Mouse (Mus musculus) limb, embryonic 15.5 days (tissue): ENCODE data around the gene Fyb. TPM values are rescaled to one million over a fixed set of nuclear protein-coding genes. Genes with fewer than 3 reads are reported as not detected.

Experiments
- ATAC-seq: fragments of 200-750 bp; cut with Nextera tagmentation; 2 replicates; pipeline ENCODE4 v1.8.0; 2017; ENCODE audit warnings: low read depth, moderate TSS enrichment; ENCODE audit not compliant: insufficient number of reproducible peaks, low FRiP score, low TSS enrichment
- H3K27ac ChIP-seq: fragments of 300-500 bp; sonication (generic); 2 replicates; pipeline ENCODE4 v1.5.1; 2015; ENCODE audit warnings: moderate library complexity, mild to moderate bottlenecking, inconsistent platforms
- H3K27me3 ChIP-seq: fragments of 300-500 bp; sonication (generic); 2 replicates; pipeline ENCODE4 v1.6.1; 2015; ENCODE audit warnings: inconsistent platforms
- H3K36me3 ChIP-seq: fragments of 300-500 bp; sonication (generic); 2 replicates; pipeline ENCODE4 v1.6.1; 2015; ENCODE audit warnings: inconsistent platforms
- H3K4me1 ChIP-seq: fragments of 300-500 bp; sonication (generic); 2 replicates; pipeline ENCODE4 v1.6.1; 2015; ENCODE audit warnings: inconsistent platforms
- H3K4me2 ChIP-seq: fragments of 300-500 bp; sonication (generic); 2 replicates; pipeline ENCODE4 v1.6.1; 2015; ENCODE audit warnings: mild to moderate bottlenecking, inconsistent platforms
- H3K4me3 ChIP-seq: fragments of 300-500 bp; sonication (generic); 2 replicates; pipeline ENCODE4 v1.5.1; 2015; ENCODE audit warnings: mild to moderate bottlenecking, inconsistent platforms
- H3K9ac ChIP-seq: fragments of 300-500 bp; sonication (generic); 2 replicates; pipeline ENCODE4 v1.6.1; 2015; ENCODE audit warnings: inconsistent platforms
- H3K9me3 ChIP-seq: fragments of 300-500 bp; sonication (generic); 2 replicates; pipeline ENCODE4 v1.6.1; 2016; ENCODE audit warnings: inconsistent platforms
- WGBS: fragments of 180-500 bp; shearing (Covaris S2); methylation state at CpG from one replicate; pipeline ENCODE4 v1.1.7; 2015; 5-methylcytosine and 5-hydroxymethylcytosine counted together
- polyA plus RNA-seq: library from polyadenylated mRNA; unstranded; fragments of >200 nt; fragmentation: Nextera tagmentation; extraction: Ambion mirVana; gene quantifications from 2 replicates; pipeline ENCODE4 v1.2.1, GENCODE M21; 2015

Fyb gene
- polyA plus RNA-seq, 1 experiment from 2014 or later, result 10.3 TPM

DNA sequence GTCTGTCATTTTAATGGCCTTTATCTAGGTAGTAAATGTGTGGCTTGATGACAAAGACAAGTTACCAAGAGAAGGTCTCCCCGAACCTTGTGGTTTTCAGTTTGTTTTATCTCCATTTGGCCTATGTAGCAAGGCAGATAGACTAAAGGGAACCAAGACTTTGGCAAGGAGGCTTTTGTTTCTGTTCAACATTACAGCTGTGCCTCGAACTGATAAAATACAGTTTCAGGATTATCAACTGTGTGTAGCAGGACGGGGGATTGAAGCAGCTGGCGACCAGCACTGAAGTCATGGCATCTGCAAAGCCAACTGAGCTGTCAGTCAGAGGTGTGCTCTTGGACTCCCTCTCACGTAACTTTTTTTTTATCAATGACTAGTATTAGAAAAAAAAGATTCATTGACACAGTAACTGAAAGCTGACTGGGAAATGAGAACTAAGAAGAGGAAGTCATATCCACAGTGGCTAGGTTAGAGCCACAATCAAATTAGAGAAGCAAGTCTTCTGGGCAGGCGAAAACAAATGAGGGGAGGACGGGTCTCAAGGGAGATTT lies 182.8 kb downstream of the Fyb start:
- Histone ChIP-seq H3K9ac (no peak overlapping the region), H3K4me1 (peaks cover 11% of the 10 kb centered on the region; the same call in 1 of the 2 replicates), H3K36me3 (no peaks in the 10 kb centered on the region), H3K4me2 (no peak overlapping the region), H3K9me3 (no peaks in the 10 kb centered on the region), H3K27ac (no peak overlapping the region), H3K4me3 (no peak overlapping the region), H3K27me3 (peaks cover 11% of the 10 kb centered on the region; the same call in 1 of the 2 replicates)
- no peak for ATAC-seq
- 40% methylated on average over 7 of the region's 7 CpGs for WGBS

DNA sequence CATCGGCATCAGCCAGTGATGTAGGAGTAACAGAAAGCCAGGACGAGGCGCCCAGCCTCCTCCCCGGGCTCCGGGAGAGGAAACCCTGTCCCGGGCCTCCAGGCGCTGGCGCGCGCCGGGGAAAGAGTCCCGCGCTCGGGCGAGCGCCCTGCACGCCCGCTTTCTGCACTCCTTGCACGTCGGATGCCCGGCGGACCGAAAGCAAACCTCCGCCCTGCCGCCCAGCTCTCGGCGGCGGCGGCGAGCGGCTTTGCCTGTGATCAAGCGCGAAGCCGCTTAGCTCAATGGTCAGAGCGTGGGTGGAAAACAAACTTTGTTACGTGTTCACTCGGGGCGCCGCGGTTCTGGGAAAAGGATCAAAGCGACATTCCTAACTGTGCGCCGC lies 184.9 kb downstream of the Fyb start:
- Histone ChIP-seq H3K4me2 (peak overlapping the region; percentile 87), H3K27ac (peak overlapping the region; percentile 94), H3K27me3 (peaks cover 11% of the 10 kb centered on the region; the same call in 1 of the 2 replicates), H3K9ac (peak overlapping the region; percentile 87), H3K4me1 (peaks cover 14% of the 10 kb centered on the region; the same call in 1 of the 2 replicates), H3K4me3 (peak overlapping the region; percentile 90), H3K9me3 (no peaks in the 10 kb centered on the region), H3K36me3 (no peaks in the 10 kb centered on the region)
- WGBS, result under 1% methylated on average over 43 of the region's 43 CpGs
- peak; percentile 54 for ATAC-seq

DNA sequence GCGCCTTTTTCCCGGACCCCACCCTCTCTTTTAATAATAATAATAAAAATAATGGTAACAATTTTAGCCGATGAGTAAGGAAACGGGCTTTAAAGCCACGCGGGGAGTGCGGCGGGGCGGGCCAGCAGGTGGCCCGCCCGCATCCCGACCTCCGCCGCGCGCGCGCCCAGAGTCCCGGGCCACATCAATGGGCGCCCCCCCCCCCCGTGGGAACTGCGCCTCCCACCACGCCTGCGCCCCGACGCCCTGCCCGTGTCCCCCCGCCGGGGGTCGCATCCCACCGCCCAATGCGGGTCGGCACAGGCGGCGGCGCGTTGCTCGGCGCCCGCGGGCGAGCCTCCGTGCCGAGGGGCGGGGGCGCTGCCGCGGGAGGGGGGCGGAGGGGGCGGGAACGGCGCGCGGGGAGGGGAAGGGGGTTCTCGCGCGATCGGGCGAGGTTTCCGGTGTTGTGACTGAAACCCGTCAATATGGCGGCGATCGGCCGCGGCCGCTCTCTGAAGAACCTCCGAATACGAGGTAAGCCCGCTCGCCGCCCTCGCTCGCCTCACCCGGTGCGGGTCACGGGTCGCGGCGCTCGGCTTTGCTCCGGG lies 185.4 kb downstream of the Fyb start, which contains the start of gene Rictor:
TSS of gene Rictor (plus strand) at position 444 of the 590 bp plus-strand sequence.
- H3K36me3 ChIP-seq, result no peaks in the 10 kb centered on the region
- peaks cover 11% of the 10 kb centered on the region; the same call in 1 of the 2 replicates for H3K27me3 ChIP-seq
- H3K4me1 ChIP-seq, result peaks cover 14% of the 10 kb centered on the region; the same call in 1 of the 2 replicates
- H3K4me3 ChIP-seq, result peak within 1 kb of the TSS; percentile 90
- peak within 1 kb of the TSS; percentile 94 for H3K27ac ChIP-seq
- no peaks in the 10 kb centered on the region for H3K9me3 ChIP-seq
- H3K9ac ChIP-seq, result peak within 1 kb of the TSS; percentile 87
- WGBS, result under 1% methylated on average over 55 of the region's 82 CpGs
- peak within 1 kb of the TSS; percentile 87 for H3K4me2 ChIP-seq
- ATAC-seq, result peak; percentile 81

DNA sequence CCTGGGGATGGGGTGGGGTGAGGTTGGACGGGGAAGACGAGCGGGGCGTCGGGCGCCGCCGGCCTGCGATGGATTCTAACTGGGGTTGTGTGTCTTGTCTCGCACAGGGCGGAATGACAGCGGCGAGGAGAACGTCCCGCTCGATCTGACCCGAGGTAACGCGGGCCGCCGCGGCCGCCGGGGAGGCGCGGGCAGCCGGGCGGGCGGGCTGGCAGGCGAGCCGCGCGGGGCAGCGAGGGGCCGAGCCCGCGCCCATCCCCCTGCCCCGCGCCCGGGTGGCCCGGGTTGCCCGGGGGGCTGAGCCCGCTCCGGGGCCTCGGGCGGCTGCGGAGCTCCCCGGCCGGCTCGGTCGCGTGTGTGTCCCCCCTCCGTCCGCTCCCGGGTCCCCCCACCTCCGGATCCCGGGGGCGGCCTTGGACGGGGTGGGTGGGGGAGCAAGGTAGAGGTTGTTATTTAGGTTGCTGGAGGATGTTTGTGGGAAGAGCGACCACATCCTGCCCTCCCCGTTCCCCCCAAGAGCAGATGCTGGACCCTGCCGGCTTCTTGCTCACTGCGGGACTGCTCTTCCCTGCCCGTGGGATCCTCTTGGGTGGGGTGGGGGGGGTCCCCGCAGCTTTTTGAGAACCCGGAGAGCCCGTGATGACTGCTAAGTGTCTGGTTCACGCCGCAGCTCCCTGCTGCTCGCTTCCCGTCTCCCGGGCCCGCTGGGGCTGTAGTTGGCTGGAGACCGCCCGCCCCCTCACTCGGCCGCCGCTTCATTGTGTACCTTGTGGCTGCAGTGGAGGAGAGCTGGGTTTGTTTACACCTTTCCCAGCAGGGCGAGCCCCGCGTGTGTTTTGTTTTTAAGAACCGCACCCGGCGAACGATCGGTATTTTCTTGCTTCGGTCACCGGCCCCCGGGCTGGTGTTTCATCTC lies 186.1 kb downstream of the Fyb start:
- Histone ChIP-seq H3K36me3 (no peaks in the 10 kb centered on the region), H3K4me1 (peaks cover 17% of the 10 kb centered on the region; the same call in 1 of the 2 replicates), H3K9ac (peak overlapping the region; percentile 87), H3K27ac (peak overlapping the region; percentile 94), H3K27me3 (peaks cover 11% of the 10 kb centered on the region; the same call in 1 of the 2 replicates), H3K9me3 (no peaks in the 10 kb centered on the region), H3K4me2 (peak overlapping the region; percentile 87), H3K4me3 (peak overlapping the region; percentile 90)
- peak; percentile 62 for ATAC-seq
- WGBS, result under 1% methylated on average over 82 of the region's 89 CpGs

DNA sequence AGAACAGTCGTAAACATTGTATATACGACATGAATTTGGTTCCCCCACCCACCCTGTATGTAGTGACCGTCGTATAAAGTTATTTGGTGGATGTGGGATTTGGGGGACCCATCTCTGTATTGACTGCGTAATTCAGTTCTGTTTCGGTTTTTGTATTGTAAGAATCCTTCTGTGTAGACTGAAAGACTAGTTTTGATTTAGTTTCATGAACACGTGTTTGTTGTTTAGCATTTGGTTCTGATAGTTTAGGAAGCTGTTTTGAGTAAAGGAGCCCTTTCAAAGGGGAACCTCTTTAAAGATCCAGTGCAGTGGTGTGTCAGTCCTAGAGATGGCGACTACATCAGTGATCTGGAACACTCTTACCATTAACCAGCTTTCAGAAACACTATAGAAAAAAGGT lies 187.0 kb downstream of the Fyb start:
- H3K4me2 ChIP-seq, result peak overlapping the region; percentile 87
- peak overlapping the region; percentile 87; the same call in 1 of the 2 replicates for H3K9ac ChIP-seq
- peaks cover 17% of the 10 kb centered on the region; the same call in 1 of the 2 replicates for H3K4me1 ChIP-seq
- H3K27ac ChIP-seq, result no peak overlapping the region
- no peaks in the 10 kb centered on the region for H3K36me3 ChIP-seq
- 17% methylated on average over 8 of the region's 8 CpGs for WGBS
- no peaks in the 10 kb centered on the region for H3K9me3 ChIP-seq
- peaks cover 11% of the 10 kb centered on the region; the same call in 1 of the 2 replicates for H3K27me3 ChIP-seq
- no peak for ATAC-seq
- H3K4me3 ChIP-seq, result peak overlapping the region; percentile 90

DNA sequence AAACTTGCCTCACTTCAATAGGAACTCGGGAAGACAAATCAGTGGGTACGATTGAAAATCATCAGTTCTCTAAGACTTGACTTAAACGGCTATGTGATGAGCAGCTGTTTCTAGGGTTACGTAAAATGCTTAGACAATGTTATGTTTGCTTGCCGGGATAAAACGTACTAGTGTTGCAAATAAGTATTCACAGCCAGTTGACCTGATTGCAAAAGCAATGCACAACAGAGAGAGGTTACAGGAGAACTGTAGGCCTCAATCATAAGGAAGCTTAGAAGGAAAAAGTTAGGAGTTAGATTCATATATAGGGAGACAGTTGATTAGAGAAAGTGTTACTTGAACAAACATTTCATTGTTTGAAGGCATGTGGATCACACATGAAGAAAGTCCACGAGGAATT lies 187.7 kb downstream of the Fyb start:
- Histone ChIP-seq H3K4me3 (no peak overlapping the region), H3K4me2 (0 out of 2 replicates have a peak overlapping the region, but pooled peaks have one; percentile 87), H3K4me1 (peaks cover 17% of the 10 kb centered on the region; the same call in 1 of the 2 replicates), H3K9me3 (no peaks in the 10 kb centered on the region), H3K27me3 (peaks cover 9% of the 10 kb centered on the region; the same call in 1 of the 2 replicates), H3K9ac (no peak overlapping the region), H3K36me3 (no peaks in the 10 kb centered on the region), H3K27ac (no peak overlapping the region)
- ATAC-seq, result no peak
- 66% methylated on average over 7 of the region's 7 CpGs for WGBS

DNA sequence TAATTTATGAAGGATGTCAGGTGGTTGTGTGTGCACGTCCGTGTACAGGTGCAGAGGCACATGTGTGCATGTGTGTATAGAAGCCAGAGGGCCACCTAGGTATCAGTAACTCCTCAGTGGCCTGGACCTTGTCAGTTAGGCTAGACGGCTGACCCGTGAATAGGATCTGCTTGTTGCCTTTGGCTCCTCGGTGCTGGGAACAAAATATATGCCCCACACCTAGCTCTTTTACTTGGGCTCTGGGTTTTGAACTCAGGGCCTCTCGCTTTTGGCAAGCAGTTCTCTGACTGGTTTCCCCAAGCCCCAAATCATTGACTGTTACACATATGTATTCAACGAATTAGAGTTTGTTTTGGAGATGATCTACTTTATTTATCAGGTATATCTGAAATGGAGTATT lies 188.6 kb downstream of the Fyb start:
- Histone ChIP-seq H3K4me2 (no peak overlapping the region), H3K36me3 (no peaks in the 10 kb centered on the region), H3K27ac (no peak overlapping the region), H3K4me3 (no peak overlapping the region), H3K9me3 (no peaks in the 10 kb centered on the region), H3K9ac (no peak overlapping the region), H3K27me3 (peaks cover 3% of the 10 kb centered on the region; the same call in 1 of the 2 replicates), H3K4me1 (peaks cover 17% of the 10 kb centered on the region; the same call in 1 of the 2 replicates)
- no peak for ATAC-seq
- WGBS, result 83% methylated on average over 7 of the region's 7 CpGs

Other genes starting within 250 kb of the Fyb start
- gene Dab2, start 223.1 kb upstream of the Fyb start, polyA plus RNA-seq, result 84.6 and 87.2 TPM in 2 replicates
- not detected in 2 replicates for gene C9, start 77.5 kb upstream of the Fyb start, polyA plus RNA-seq
- gene Rictor, start 185.5 kb downstream of the Fyb start, polyA plus RNA-seq, result 40.6 and 43.4 TPM in 2 replicates